Mouse (Mus musculus) mammary gland, adult 2 months (tissue): Measurements from ENCODE around the gene Olfr449. TPM values are rescaled to one million over a fixed set of nuclear protein-coding genes. Genes with fewer than 3 reads are reported as not detected.

Experiments
- polyA plus RNA-seq: library from polyadenylated mRNA; depleted of rRNA; stranded (reverse); fragments of >200 nt; gene quantifications from 2 replicates; pipeline ENCODE4 v1.2.3, GENCODE M21; 2012; ENCODE audit warnings: low replicate concordance; rRNA removed

Gene Olfr449
- polyA plus RNA-seq: not detected in 2 replicates

GRCm38 (mm10) chr6:42834084-42834483, at the start of gene Olfr449:
Gene Olfr449, plus strand, starts transcription at chr6:42834384.

GRCm38 (mm10) chr6:42784793-42785192, 49.4 kb upstream of the Olfr449 start, which contains the start of gene Olfr452:
Gene Olfr452, plus strand, starts transcription at chr6:42785093.

GRCm38 (mm10) chr6:42811639-42812038, 22.5 kb upstream of the Olfr449 start, which contains the start of gene Olfr450:
Gene Olfr450, plus strand, starts transcription at chr6:42811939.

Other genes starting within 250 kb of the Olfr449 start
- gene Tcaf3, start 236.7 kb upstream of the Olfr449 start, polyA plus RNA-seq: not detected in 2 replicates
- 3.7 and 4.6 TPM in 2 replicates for gene Tcaf2, start 189.1 kb upstream of the Olfr449 start, polyA plus RNA-seq
- 18.6 and 27.1 TPM in 2 replicates for gene Tcaf1, start 124.3 kb upstream of the Olfr449 start, polyA plus RNA-seq
- not detected in 2 replicates for gene Olfr453, start 95.0 kb upstream of the Olfr449 start, polyA plus RNA-seq
- gene Olfr38, start 78.0 kb upstream of the Olfr449 start, polyA plus RNA-seq: not detected in 2 replicates
- gene Olfr452, start 49.3 kb upstream of the Olfr449 start, polyA plus RNA-seq: not detected in 2 replicates
- gene Olfr450, start 22.4 kb upstream of the Olfr449 start, polyA plus RNA-seq: not detected in 2 replicates
- not detected in 2 replicates for gene Olfr448, start 56.1 kb downstream of the Olfr449 start, polyA plus RNA-seq
- gene Olfr447, start 74.5 kb downstream of the Olfr449 start, polyA plus RNA-seq: not detected in 2 replicates
- gene Olfr446, start 87.0 kb downstream of the Olfr449 start, polyA plus RNA-seq: not detected in 2 replicates
- not detected in 2 replicates for gene Olfr444, start 114.7 kb downstream of the Olfr449 start, polyA plus RNA-seq